Mouse (Mus musculus) kidney, postnatal 4 days (tissue): ENCODE data around the gene Dlg1.

Experiments used
- DNase-seq, 2 experiments: peaks; one replicate each; pipeline ENCODE4 v3.0.0; 2021; ENCODE audit warnings: mixed read lengths in 2 of 2

Dlg1 gene

GRCm38 (mm10) chr16:31663379-31664286, at the start of gene Dlg1:
TSS of gene Dlg1 (plus strand) at chr16:31663443.
- peak; percentile 90 to 95 for DNase-seq

- DNase-seq: no peak
These were observed 46.9 kb upstream of the Dlg1 start for GRCm38 (mm10) chr16:31616382-31616781.

- no peak for DNase-seq
These were observed 46.1 kb upstream of the Dlg1 start for GRCm38 (mm10) chr16:31617128-31617527.

GRCm38 (mm10) chr16:31617823-31618371, 45.3 kb upstream of the Dlg1 start:
- peak; percentile 75 to 82 for DNase-seq

- DNase-seq: peak in 1 of 2 experiments; percentile 19
These were observed 44.6 kb upstream of the Dlg1 start for GRCm38 (mm10) chr16:31618671-31619070.

- no peak for DNase-seq
These were observed 43.4 kb upstream of the Dlg1 start for GRCm38 (mm10) chr16:31619675-31620335.

- DNase-seq: no peak
These were observed 40.9 kb upstream of the Dlg1 start for GRCm38 (mm10) chr16:31622356-31622755.

- no peak for DNase-seq
These were observed 40.1 kb upstream of the Dlg1 start for GRCm38 (mm10) chr16:31623136-31623535.

GRCm38 (mm10) chr16:31624749-31625148, 38.5 kb upstream of the Dlg1 start:
- DNase-seq: no peak

- no peak for DNase-seq
These were observed 36.9 kb upstream of the Dlg1 start for GRCm38 (mm10) chr16:31626331-31626730.

GRCm38 (mm10) chr16:31630381-31630780, 32.9 kb upstream of the Dlg1 start:
- DNase-seq: no peak

- no peak for DNase-seq
These were observed 32.2 kb upstream of the Dlg1 start for GRCm38 (mm10) chr16:31631046-31631445.

GRCm38 (mm10) chr16:31634371-31634770, 28.9 kb upstream of the Dlg1 start:
- DNase-seq: no peak

- peak; percentile 41 to 64 for DNase-seq
These were observed 24.9 kb upstream of the Dlg1 start for GRCm38 (mm10) chr16:31638393-31638792.

- DNase-seq: peak; percentile 53 to 62
These were observed 23.3 kb upstream of the Dlg1 start for GRCm38 (mm10) chr16:31639946-31640345.

- no peak for DNase-seq
These were observed 21.5 kb upstream of the Dlg1 start for GRCm38 (mm10) chr16:31641776-31642175.

GRCm38 (mm10) chr16:31647221-31647620, 16.0 kb upstream of the Dlg1 start:
- no peak for DNase-seq

- DNase-seq: no peak
These were observed 12.5 kb upstream of the Dlg1 start for GRCm38 (mm10) chr16:31650788-31651187.

- DNase-seq: no peak
These were observed 11.7 kb upstream of the Dlg1 start for GRCm38 (mm10) chr16:31651541-31651940.

- no peak for DNase-seq
These were observed 11.0 kb upstream of the Dlg1 start for GRCm38 (mm10) chr16:31652115-31652843.

- DNase-seq: no peak
These were observed 9.6 kb upstream of the Dlg1 start for GRCm38 (mm10) chr16:31653616-31654015.

GRCm38 (mm10) chr16:31654021-31654420, 9.2 kb upstream of the Dlg1 start:
- DNase-seq: no peak

- no peak for DNase-seq
These were observed 7.7 kb upstream of the Dlg1 start for GRCm38 (mm10) chr16:31655531-31655930.
